Mouse (Mus musculus): ENCODE data around the gene Slc6a16.

DNA sequence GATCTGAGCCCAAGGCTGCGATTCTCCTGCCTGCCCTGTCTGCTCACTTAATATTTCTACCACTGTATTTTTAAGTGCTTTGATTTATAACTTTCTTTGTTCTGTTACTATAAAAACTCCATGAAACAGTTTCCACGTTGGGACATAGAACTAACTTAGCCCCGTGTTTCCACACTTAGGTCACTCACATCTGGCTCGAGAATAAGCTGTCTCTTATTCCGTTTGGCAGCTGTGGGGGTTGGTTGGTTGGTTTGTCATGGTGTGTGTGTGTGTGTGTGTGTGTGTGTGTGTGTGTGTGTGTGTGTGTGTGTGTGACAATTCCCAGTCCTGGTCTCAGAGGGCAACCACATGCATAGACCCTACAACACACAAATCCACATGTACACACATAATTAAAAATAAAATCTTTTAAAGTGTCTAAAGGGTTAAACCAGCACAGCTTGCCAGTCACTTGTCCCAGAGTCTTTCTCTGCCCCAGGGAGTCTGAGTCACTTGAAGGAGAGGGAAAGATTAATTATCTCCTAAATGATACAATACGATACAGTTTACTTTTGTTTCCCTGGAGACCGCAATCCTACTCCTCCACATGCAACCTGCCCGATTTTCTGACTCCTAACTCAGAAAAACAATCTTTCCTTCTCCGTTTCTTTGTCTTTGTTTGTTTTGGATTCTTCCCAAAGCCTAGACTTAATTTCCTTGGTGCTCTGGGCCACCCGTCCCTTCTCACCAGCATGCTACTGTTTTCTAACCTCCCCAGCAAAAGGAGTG lies 72.0 kb downstream of the Slc6a16 start:
- TF ChIP-seq POLR2A (IDR thresholded peaks at IDR 0.05; ENCODE audit: low read depth, low read length) (no peak), CTCF (conservative IDR thresholded peaks at IDR 0.05; ENCODE audit: insufficient read depth, insufficient read length, low read depth, low read length) (no peak)

All from kidney, adult 2 months (tissue).